Mouse (Mus musculus): ENCODE measurements around the gene Trmt2b.
"Not testable (repeated sequence)": the region's sequence is repeated elsewhere in the genome, so short reads cannot be mapped to it uniquely, and the experiment has no call there.

Trmt2b gene

GRCm38 (mm10) chrX:134276275-134277160, at the start of gene Trmt2b:
Gene Trmt2b (minus strand): TSS chrX:134276984.
- peak; percentile 61 for DNase-seq

- DNase-seq = no peak
Observed at GRCm38 (mm10) chrX:134319153-134319932, 42.6 kb upstream of the Trmt2b start.

GRCm38 (mm10) chrX:134311193-134311592, 34.4 kb upstream of the Trmt2b start:
- DNase-seq = not testable (repeated sequence)

- no peak for DNase-seq
Observed at GRCm38 (mm10) chrX:134308275-134308634, 31.5 kb upstream of the Trmt2b start.

DNA sequence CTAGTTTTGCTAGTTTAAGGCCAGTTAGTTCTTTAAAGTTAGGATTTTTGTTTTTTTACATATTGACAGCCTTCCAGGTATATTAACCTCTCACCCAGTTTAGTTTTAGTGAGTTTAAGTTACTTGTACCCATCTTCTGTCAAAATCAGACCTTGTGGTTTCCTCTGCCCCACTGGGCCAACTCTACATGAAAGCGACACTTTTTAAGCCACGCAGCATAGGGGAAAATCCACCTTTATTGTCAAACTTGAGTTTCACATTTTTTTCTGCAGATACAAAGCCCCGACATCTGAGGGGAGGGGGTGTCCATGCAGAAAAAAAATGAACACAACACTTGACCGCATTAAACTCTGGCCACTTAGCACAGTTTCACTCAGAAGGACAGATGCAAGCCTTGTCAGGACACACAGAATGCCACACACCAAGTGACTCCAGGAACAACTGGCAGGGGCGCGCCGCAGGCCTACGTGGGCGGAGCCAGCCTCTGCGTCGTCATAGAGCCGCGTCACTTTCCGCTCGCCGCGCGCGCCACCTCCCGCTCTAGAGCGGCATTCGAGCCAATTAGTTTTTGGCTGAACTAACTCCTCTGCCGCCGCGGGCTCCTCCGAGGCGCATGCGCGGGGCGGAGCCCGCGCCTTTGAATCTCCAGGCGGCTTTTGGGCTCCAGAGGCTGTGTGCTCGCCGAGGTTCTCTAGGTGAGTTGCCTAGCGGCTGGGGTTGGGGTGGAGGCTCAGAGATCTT, 30.9 kb upstream of the Trmt2b start, which contains the start of gene Cenpi:
Cenpi (plus strand) TSS at position 551 of the 741 bp plus-strand sequence.
- peak; percentile 80 for DNase-seq

- DNase-seq = no peak
Observed at GRCm38 (mm10) chrX:134303287-134303686, 26.5 kb upstream of the Trmt2b start.

DNA sequence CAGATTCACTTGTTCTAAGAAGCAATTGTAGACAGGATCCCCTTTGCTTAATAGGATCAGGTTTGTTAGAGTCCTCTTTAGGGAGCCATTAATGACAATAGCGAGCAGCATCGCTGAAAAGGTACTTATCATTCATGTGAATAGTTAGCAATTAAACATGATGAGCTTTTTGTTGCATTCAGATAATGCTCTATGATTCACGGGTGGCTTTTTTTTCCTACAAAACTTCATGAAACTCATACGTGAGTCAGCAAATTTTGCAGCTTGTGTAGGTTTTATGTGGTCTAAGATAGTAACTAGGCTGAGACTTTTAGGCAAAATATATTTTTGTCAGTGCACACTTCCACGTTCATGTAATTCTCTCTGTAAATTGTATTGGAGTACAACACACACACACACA, 23.4 kb upstream of the Trmt2b start:
- DNase-seq = no peak

- DNase-seq = peak; percentile 15
Observed at GRCm38 (mm10) chrX:134297195-134297594, 20.4 kb upstream of the Trmt2b start.

GRCm38 (mm10) chrX:134296737-134297136, 20.0 kb upstream of the Trmt2b start:
- DNase-seq = peak; percentile 23

GRCm38 (mm10) chrX:134296301-134296700, 19.5 kb upstream of the Trmt2b start:
- peak; percentile 60 for DNase-seq

GRCm38 (mm10) chrX:134287305-134287704, 10.5 kb upstream of the Trmt2b start:
- DNase-seq = no peak

DNA sequence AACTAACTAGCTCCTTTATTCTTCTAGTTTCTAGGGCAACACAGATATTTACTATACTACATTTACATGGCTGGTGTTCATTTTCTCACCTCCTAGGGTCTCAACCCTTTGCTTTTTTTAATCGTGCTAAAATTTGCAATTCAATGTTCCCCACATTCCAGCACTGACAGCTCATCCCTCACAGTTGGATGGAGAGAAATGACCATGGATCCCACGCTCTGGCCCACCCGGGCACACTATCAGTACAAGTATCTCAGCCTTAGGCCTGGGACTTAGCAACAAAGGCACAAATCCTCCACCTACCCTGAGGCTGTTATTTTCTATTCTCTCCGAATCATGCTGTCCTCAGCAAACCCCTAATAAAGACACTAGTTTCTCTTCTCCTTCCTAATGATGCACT, 9.0 kb upstream of the Trmt2b start:
- DNase-seq = no peak

DNA sequence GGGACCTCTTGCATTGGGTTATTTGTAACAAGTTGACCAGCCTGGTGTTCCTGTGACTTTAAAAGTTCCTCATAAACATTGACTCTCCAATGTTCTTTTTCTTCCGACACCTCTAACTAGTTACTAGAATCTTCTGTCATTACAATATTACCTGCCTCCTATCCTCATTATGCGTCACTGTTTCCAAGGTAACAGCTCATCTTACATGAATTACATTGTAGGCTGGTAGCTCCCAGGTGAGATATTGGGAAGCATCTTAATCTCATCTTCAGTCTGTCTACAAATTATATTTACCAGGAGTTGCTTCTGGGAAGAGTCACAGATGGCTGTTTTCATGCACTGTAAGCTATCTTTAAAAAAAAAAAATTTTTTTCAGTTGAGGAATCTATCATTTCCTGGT, 8.3 kb upstream of the Trmt2b start:
- no peak for DNase-seq

GRCm38 (mm10) chrX:134280531-134280930, 3.7 kb upstream of the Trmt2b start:
- no peak for DNase-seq

- DNase-seq = peak; percentile 12
Observed at GRCm38 (mm10) chrX:134275715-134276114, 1.1 kb downstream of the Trmt2b start.

GRCm38 (mm10) chrX:134262129-134262528, 14.7 kb downstream of the Trmt2b start:
- DNase-seq = no peak

DNA sequence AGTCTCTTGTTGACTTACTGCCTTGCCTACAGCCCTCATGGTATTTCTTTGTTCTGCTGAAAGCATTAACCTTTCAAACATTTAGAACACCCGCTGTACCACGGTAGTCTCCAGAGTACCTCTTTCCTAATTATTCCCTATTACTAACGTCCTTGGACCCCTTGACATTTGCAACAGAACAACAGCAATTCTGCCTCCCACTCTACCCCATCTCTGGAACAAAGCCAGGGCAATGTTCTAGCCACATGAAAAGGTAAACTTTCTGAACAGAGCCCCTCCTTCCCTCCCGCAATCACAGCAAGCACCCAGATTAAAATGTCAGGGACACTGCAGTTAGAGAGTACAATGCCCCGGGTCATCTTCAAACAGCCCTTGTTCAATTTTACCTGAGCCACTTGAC, 15.6 kb downstream of the Trmt2b start:
- DNase-seq = no peak

- no peak for DNase-seq
Observed at GRCm38 (mm10) chrX:134248202-134248601, 28.6 kb downstream of the Trmt2b start.

- no peak for DNase-seq
Observed at GRCm38 (mm10) chrX:134245946-134246345, 30.8 kb downstream of the Trmt2b start.

DNA sequence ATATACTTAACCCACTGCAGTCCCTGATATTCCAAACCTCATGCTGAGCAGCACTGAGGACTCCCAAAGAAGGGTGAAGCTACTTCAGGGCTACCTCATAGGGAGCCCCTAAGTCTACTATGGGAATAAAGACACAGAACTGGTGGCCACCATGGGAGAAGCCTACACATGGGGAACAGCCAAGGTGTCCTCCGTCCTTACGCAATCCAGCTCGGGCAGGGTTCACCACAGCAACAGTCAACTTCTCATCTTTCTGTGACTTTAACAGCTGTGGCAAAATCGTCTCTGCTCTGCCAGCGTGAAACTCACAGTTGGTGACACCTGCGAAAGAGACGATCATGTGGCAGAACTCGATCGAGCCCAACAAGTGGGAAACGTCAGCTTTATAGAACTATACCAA, 38.5 kb downstream of the Trmt2b start:
- DNase-seq = no peak

DNA sequence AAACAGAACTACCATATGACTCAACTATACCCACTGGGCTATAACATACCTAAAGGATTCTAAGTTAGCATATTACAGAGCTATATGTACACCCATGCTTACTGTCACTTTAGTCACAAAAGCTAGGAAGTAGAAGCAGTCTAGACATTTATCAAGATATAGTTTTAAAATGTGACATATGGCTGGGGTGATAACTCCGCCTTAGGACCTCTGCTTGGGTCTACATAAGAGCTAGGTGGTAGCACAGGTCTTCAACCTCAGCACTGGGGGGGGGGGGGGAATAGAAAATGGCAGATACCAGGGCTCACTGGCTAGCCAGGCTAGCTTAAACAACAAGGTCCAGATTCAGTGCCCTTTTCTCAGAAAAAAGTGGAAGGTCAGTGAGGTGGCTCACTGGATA, 43.7 kb downstream of the Trmt2b start:
- DNase-seq = no peak

- no peak for DNase-seq
Observed at GRCm38 (mm10) chrX:134221856-134222255, 54.9 kb downstream of the Trmt2b start, which contains the start of gene Nox1. Gene Nox1 (minus strand): TSS chrX:134221956.

- DNase-seq = no peak
Observed at GRCm38 (mm10) chrX:134220618-134221017, 56.2 kb downstream of the Trmt2b start.
